Mouse (Mus musculus) midbrain, embryonic 16.5 days (tissue): ENCODE results near the gene Fat2. TPM values are rescaled to one million over a fixed set of nuclear protein-coding genes. Genes with fewer than 3 reads are reported as not detected.

Experiments
- ATAC-seq: fragments of 200-750 bp; cut with Nextera tagmentation; 2 replicates; pipeline ENCODE4 v1.8.0; 2017; ENCODE audit warnings: moderate TSS enrichment
- H3K27ac ChIP-seq: fragments of 300-500 bp; sonication (generic); 2 replicates; pipeline ENCODE4 v1.5.1; 2014; ENCODE audit warnings: mild to moderate bottlenecking, low read length, mixed read lengths
- H3K27me3 ChIP-seq: fragments of 300-500 bp; sonication (generic); 2 replicates; pipeline ENCODE4 v1.6.1; 2014; ENCODE audit warnings: low read depth, low read length, mixed read lengths; ENCODE audit not compliant: control insufficient read depth, insufficient read depth
- H3K36me3 ChIP-seq: fragments of 300-500 bp; sonication (generic); 2 replicates; pipeline ENCODE4 v1.6.1; 2014; ENCODE audit warnings: mild to moderate bottlenecking, low read length, moderate library complexity, mixed read lengths; ENCODE audit not compliant: control insufficient read depth, insufficient read depth
- H3K4me1 ChIP-seq: fragments of 300-500 bp; sonication (generic); 2 replicates; pipeline ENCODE4 v1.6.1; 2014; ENCODE audit warnings: mild to moderate bottlenecking, low read length, mixed read lengths; ENCODE audit not compliant: control insufficient read depth, insufficient read depth
- H3K4me2 ChIP-seq: fragments of 300-500 bp; sonication (generic); 2 replicates; pipeline ENCODE4 v1.6.1; 2014; ENCODE audit warnings: mild to moderate bottlenecking, low read length, mixed read lengths
- H3K4me3 ChIP-seq: fragments of 300-500 bp; sonication (generic); 2 replicates; pipeline ENCODE4 v1.5.1; 2014; ENCODE audit warnings: low read depth, mild to moderate bottlenecking, low read length, moderate library complexity, mixed read lengths
- H3K9ac ChIP-seq: fragments of 300-500 bp; sonication (generic); 2 replicates; pipeline ENCODE4 v1.6.1; 2014; ENCODE audit warnings: low read depth, low read length, mixed read lengths
- H3K9me3 ChIP-seq: fragments of 300-500 bp; sonication (generic); replicated peaks from 2 replicates; pipeline ENCODE4 v1.6.1; 2014; ENCODE audit warnings: mild to moderate bottlenecking, low read length, mixed read lengths; ENCODE audit not compliant: control insufficient read depth, poor library complexity, severe bottlenecking
- whole genome bisulfite sequencing: fragments of 180-500 bp; shearing (Covaris S2); extraction: QIAGEN DNeasy Blood & Tissue Kit; methylation state at CpG from one replicate; pipeline ENCODE4 v1.1.7; 2014; 5-methylcytosine and 5-hydroxymethylcytosine counted together
- polyA plus RNA-seq: library from polyadenylated mRNA; unstranded; fragments of >200 nt; fragmentation: Nextera tagmentation; extraction: Ambion mirVana; gene quantifications from 2 replicates; pipeline ENCODE4 v1.2.1, GENCODE M21; 2015

The Fat2 gene
- polyA plus RNA-seq, 1 experiment from 2014 or later, result 0.08 TPM

DNA sequence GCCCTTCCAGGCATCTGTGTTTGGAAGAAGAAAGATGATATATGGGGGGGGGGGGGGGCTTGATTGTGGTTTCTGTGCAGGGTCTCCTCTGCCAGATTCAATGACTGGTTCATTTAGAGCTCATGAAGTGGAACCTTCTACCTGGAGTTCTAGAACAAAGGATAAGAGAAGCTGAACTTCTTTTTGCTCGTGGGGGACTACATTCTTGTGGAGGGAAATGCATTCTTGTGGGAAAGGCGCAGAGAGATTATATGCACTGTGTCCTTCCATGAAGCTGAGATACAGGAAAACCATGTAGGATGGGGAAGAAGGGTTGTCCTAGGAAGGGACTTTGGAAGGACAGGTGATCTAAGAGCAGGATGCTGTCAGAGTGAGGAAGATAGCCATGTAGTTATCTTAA, 15.4 kb downstream of the Fat2 start:
- Histone ChIP-seq H3K36me3 (no peaks in the 10 kb centered on the region), H3K4me3 (no peak overlapping the region), H3K9me3 (no peaks in the 10 kb centered on the region), H3K27ac (no peak overlapping the region), H3K4me1 (no peaks in the 10 kb centered on the region), H3K27me3 (no peaks in the 10 kb centered on the region), H3K9ac (no peak overlapping the region), H3K4me2 (no peak overlapping the region)
- ATAC-seq, result no peak
- WGBS, result 63% methylated on average over 2 of the region's 2 CpGs

- no peaks in the 10 kb centered on the region for H3K9me3 ChIP-seq
- H3K27me3 ChIP-seq, result no peaks in the 10 kb centered on the region
- no peak overlapping the region for H3K4me2 ChIP-seq
- no peak for ATAC-seq
- 87% methylated on average over 6 of the region's 6 CpGs for WGBS
- no peak overlapping the region for H3K27ac ChIP-seq
- no peak overlapping the region for H3K9ac ChIP-seq
- no peaks in the 10 kb centered on the region for H3K36me3 ChIP-seq
- no peak overlapping the region for H3K4me3 ChIP-seq
- no peaks in the 10 kb centered on the region for H3K4me1 ChIP-seq
These were observed 20.4 kb downstream of the Fat2 start for GRCm38 (mm10) chr11:55315966-55316365.

DNA sequence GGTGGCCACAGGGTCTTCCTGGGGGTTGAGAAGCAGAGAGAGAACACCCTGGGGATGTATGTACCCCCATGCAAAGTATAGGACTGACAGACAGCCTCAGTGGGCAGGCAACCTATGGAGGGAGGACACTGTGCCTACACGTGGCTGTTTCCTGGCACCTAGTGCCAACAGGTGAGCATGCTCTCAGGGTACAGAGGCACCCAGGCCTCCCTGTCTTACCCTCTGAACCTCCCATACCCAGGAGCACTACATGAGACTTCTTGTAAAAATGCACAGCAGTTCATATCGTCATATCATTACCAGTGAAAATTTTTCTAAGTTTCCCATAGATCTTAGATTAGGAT, 21.7 kb downstream of the Fat2 start:
- no peak for ATAC-seq
- no peak overlapping the region for H3K4me2 ChIP-seq
- no peaks in the 10 kb centered on the region for H3K9me3 ChIP-seq
- 56% methylated on average over 2 of the region's 2 CpGs for WGBS
- no peak overlapping the region for H3K9ac ChIP-seq
- H3K27me3 ChIP-seq, result no peaks in the 10 kb centered on the region
- no peak overlapping the region for H3K4me3 ChIP-seq
- no peaks in the 10 kb centered on the region for H3K4me1 ChIP-seq
- no peaks in the 10 kb centered on the region for H3K36me3 ChIP-seq
- no peak overlapping the region for H3K27ac ChIP-seq

GRCm38 (mm10) chr11:55313768-55314703, 22.3 kb downstream of the Fat2 start:
- H3K4me2 ChIP-seq, result no peak overlapping the region
- H3K9ac ChIP-seq, result no peak overlapping the region
- ATAC-seq, result no peak
- no peaks in the 10 kb centered on the region for H3K27me3 ChIP-seq
- no peak overlapping the region for H3K4me3 ChIP-seq
- no peak overlapping the region for H3K27ac ChIP-seq
- no peaks in the 10 kb centered on the region for H3K4me1 ChIP-seq
- H3K36me3 ChIP-seq, result no peaks in the 10 kb centered on the region
- no peaks in the 10 kb centered on the region for H3K9me3 ChIP-seq
- WGBS, result 33% methylated on average over 29 of the region's 29 CpGs

GRCm38 (mm10) chr11:55302350-55302749, 34.0 kb downstream of the Fat2 start:
- Histone ChIP-seq H3K27ac (no peak overlapping the region), H3K9ac (no peak overlapping the region), H3K4me1 (no peaks in the 10 kb centered on the region), H3K9me3 (no peaks in the 10 kb centered on the region), H3K27me3 (no peaks in the 10 kb centered on the region), H3K36me3 (no peaks in the 10 kb centered on the region), H3K4me2 (no peak overlapping the region), H3K4me3 (no peak overlapping the region)
- WGBS, result 66% methylated on average over 4 of the region's 4 CpGs
- ATAC-seq, result no peak

- ATAC-seq, result no peak
- H3K4me3 ChIP-seq, result no peak overlapping the region
- WGBS, result 80% methylated on average over 5 of the region's 5 CpGs
- no peaks in the 10 kb centered on the region for H3K36me3 ChIP-seq
- no peaks in the 10 kb centered on the region for H3K4me1 ChIP-seq
- no peak overlapping the region for H3K9ac ChIP-seq
- no peak overlapping the region for H3K4me2 ChIP-seq
- H3K27ac ChIP-seq, result no peak overlapping the region
- no peaks in the 10 kb centered on the region for H3K27me3 ChIP-seq
- no peaks in the 10 kb centered on the region for H3K9me3 ChIP-seq
These were observed 43.2 kb downstream of the Fat2 start for GRCm38 (mm10) chr11:55293179-55293578.

DNA sequence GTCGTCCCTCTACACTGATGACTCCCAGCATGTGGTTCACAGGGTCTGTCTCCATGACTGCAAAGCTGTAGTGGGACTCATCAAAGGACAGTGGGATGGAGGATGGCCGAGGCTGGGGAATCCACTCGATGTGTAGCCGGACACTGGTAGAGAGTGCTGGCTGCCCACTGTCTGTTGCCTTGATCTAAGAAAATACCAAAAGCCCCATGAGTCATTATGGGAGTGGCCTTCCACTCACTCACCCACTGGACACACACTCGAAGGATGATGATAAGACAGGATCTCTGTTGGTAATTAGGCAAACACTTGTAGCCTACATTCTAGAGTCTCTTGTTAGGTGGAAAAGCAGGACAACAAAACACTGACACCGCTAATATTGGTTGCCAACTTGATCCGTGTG, 44.5 kb downstream of the Fat2 start:
- no peak overlapping the region for H3K27ac ChIP-seq
- 92% methylated on average over 7 of the region's 7 CpGs for WGBS
- no peak overlapping the region for H3K4me3 ChIP-seq
- no peaks in the 10 kb centered on the region for H3K4me1 ChIP-seq
- no peak overlapping the region for H3K9ac ChIP-seq
- H3K27me3 ChIP-seq, result no peaks in the 10 kb centered on the region
- no peak overlapping the region for H3K4me2 ChIP-seq
- no peak for ATAC-seq
- no peaks in the 10 kb centered on the region for H3K36me3 ChIP-seq
- no peaks in the 10 kb centered on the region for H3K9me3 ChIP-seq

DNA sequence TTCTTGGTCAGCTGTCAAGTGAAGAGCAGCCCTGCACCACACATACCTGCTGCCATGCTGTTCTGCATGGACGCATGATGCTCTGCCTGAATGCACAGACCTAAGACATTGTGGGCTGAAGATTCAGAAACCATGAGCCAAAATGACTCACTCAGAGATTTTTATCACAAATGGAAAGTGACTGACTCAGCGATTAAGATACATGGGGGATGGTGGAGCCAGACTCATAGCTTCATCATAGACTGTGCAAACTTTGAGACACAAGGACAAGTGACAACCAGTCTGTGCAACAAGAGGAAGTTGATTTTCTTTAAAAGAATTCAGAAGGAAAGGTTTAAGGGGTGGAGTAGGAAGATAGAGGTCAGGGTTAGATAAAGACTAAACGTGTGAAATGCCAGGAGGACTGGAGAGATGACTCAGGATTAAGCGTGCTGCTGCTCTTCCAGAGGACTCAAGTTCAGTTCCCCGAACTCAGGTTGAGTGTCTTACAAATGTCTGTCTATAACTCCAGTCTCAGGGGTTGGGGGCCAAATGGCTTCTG, 46.4 kb downstream of the Fat2 start:
- Histone ChIP-seq H3K9me3 (no peaks in the 10 kb centered on the region), H3K27ac (no peak overlapping the region), H3K27me3 (no peaks in the 10 kb centered on the region), H3K9ac (no peak overlapping the region), H3K4me2 (no peak overlapping the region), H3K36me3 (no peaks in the 10 kb centered on the region), H3K4me1 (no peaks in the 10 kb centered on the region), H3K4me3 (no peak overlapping the region)
- 90% methylated on average over 5 of the region's 5 CpGs for WGBS
- no peak for ATAC-seq

DNA sequence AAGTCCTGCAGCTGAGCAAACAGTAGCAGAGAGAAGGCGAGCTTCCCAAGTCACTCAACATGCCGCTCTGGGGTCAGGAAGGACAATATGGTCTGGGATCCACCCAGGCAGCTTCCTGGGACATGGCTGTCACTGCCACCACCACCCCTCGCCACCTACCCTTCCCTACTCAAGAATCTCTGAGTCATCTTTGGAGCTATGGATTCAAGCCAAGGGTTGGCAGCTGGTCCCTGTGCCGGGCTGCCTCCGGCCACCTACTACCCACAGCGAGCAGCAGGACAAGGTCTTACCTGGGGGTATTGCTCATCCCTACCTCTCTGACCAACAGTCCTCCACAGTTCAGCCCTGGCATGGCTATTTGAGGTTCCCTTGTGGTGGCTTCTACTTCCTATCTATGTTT, 61.6 kb downstream of the Fat2 start:
- no peaks in the 10 kb centered on the region for H3K36me3 ChIP-seq
- H3K4me1 ChIP-seq, result no peaks in the 10 kb centered on the region
- 89% methylated on average over 6 of the region's 6 CpGs for WGBS
- H3K27me3 ChIP-seq, result no peaks in the 10 kb centered on the region
- no peak for ATAC-seq
- no peak overlapping the region for H3K9ac ChIP-seq
- no peak overlapping the region for H3K27ac ChIP-seq
- no peaks in the 10 kb centered on the region for H3K9me3 ChIP-seq
- H3K4me2 ChIP-seq, result no peak overlapping the region
- H3K4me3 ChIP-seq, result no peak overlapping the region
